In genomic region chr13:85629506-85630175, GRCm38 (mm10) we compare ENCODE assay signal across 10 mouse cellular contexts.
DNase-seq lines count a peak whose midpoint lies in the region; ATAC-seq lines count a peak whose summit lies in the region.
"Had no signal": no experiment of that assay in that cellular context is flagged by ENCODE, and none has a peak within 500 bp of the region (broad histone marks: within the 10 kb centered on the region; RNA-seq: fewer than 3 reads in every experiment).

No protein-coding gene starts in this region.

- H3K36me3 ChIP-seq in forebrain, embryonic 16.5 days (ENCODE audit: control insufficient read depth, insufficient read depth) = no peaks in the 10 kb centered on the region
- no peaks in the 10 kb centered on the region for H3K36me3 ChIP-seq in neural tube, embryonic 15.5 days
- no peaks in the 10 kb centered on the region for H3K36me3 ChIP-seq in hindbrain, embryonic 12.5 days
- H3K36me3 ChIP-seq: limb, embryonic 15.5 days had no signal

- 51% methylated on average over 4 of the region's 4 CpGs for WGBS in forebrain, embryonic 16.5 days
- 84% methylated on average over 4 of the region's 4 CpGs for WGBS in neural tube, embryonic 15.5 days
- WGBS in hindbrain, embryonic 12.5 days = 80% methylated on average over 4 of the region's 4 CpGs

- no peak overlapping the region for H3K4me3 ChIP-seq in forebrain, embryonic 16.5 days (replicated peaks; ENCODE audit: low read length)
- no peak overlapping the region for H3K4me3 ChIP-seq in neural tube, embryonic 15.5 days (replicated peaks)
- no peak overlapping the region for H3K4me3 ChIP-seq in hindbrain, embryonic 12.5 days
- H3K4me3 ChIP-seq: limb, embryonic 15.5 days had no signal

- peak overlapping the region; percentile 27 for H3K4me2 ChIP-seq in forebrain, embryonic 16.5 days (ENCODE audit: low read length)
- no peak overlapping the region for H3K4me2 ChIP-seq in neural tube, embryonic 15.5 days
- no peak overlapping the region for H3K4me2 ChIP-seq in hindbrain, embryonic 12.5 days (replicated peaks)
- H3K4me2 ChIP-seq: limb, embryonic 15.5 days had no signal

- DNase-seq in frontal cortex, postnatal 36 days (ENCODE audit: low spot score in 2 of 2) = peak; percentile 3 to 16
- no peak for DNase-seq in frontal cortex, postnatal 14 days (ENCODE audit: low spot score in 2 of 2)
- DNase-seq in Muller cell, postnatal 12 days (ENCODE audit: inconsistent ontology term) = peak; percentile 92
- peak; percentile 14 to 37 for DNase-seq in left cerebral cortex, postnatal 25 days (ENCODE audit: low spot score in 2 of 2)
- no peak for DNase-seq in thymus, postnatal 10 days (ENCODE audit: low spot score in 2 of 2)
- DNase-seq: cerebellum, adult 9-11 months had no signal

- no peak overlapping the region for H3K9ac ChIP-seq in forebrain, embryonic 16.5 days (replicated peaks; ENCODE audit: low read depth, low read length)
- no peak overlapping the region for H3K9ac ChIP-seq in neural tube, embryonic 15.5 days (replicated peaks)
- no peak overlapping the region for H3K9ac ChIP-seq in hindbrain, embryonic 12.5 days
- H3K9ac ChIP-seq: limb, embryonic 15.5 days had no signal

- no peak overlapping the region for H3K27ac ChIP-seq in forebrain, embryonic 16.5 days (ENCODE audit: low read length)
- no peak overlapping the region for H3K27ac ChIP-seq in neural tube, embryonic 15.5 days (replicated peaks)
- no peak overlapping the region for H3K27ac ChIP-seq in hindbrain, embryonic 12.5 days
- H3K27ac ChIP-seq: limb, embryonic 15.5 days had no signal

- 0 out of 2 replicates have a peak, but pooled peaks cover 3% of the 10 kb centered on the region for H3K4me1 ChIP-seq in forebrain, embryonic 16.5 days (replicated peaks; ENCODE audit: control insufficient read depth, insufficient read depth, low read length)
- no peaks in the 10 kb centered on the region for H3K4me1 ChIP-seq in neural tube, embryonic 15.5 days
- H3K4me1 ChIP-seq in hindbrain, embryonic 12.5 days = no peaks in the 10 kb centered on the region
- H3K4me1 ChIP-seq: limb, embryonic 15.5 days had no signal

- no peaks in the 10 kb centered on the region for H3K9me3 ChIP-seq in forebrain, embryonic 16.5 days (ENCODE audit: control insufficient read depth, low read length)
- no peaks in the 10 kb centered on the region for H3K9me3 ChIP-seq in neural tube, embryonic 15.5 days (replicated peaks)
- no peaks in the 10 kb centered on the region for H3K9me3 ChIP-seq in hindbrain, embryonic 12.5 days (replicated peaks)
- H3K9me3 ChIP-seq: limb, embryonic 15.5 days had no signal

- H3K27me3 ChIP-seq in forebrain, embryonic 16.5 days (replicated peaks; ENCODE audit: control insufficient read depth, insufficient read depth, low read length) = no peaks in the 10 kb centered on the region
- no peaks in the 10 kb centered on the region for H3K27me3 ChIP-seq in neural tube, embryonic 15.5 days (replicated peaks)
- H3K27me3 ChIP-seq in hindbrain, embryonic 12.5 days = no peaks in the 10 kb centered on the region
- H3K27me3 ChIP-seq: limb, embryonic 15.5 days had no signal

- intact Hi-C loops in left cerebral cortex, postnatal 25 days (cut with DNase I) = no loop called here

- peak; percentile 86 for ATAC-seq in forebrain, embryonic 16.5 days
- ATAC-seq in neural tube, embryonic 15.5 days (ENCODE audit: low FRiP score) = no peak
- no peak for ATAC-seq in hindbrain, embryonic 12.5 days (ENCODE audit: low FRiP score)

Comparison
In these comparisons a context has a peak if more than half of its experiments do, and no peak if none do; other contexts are left out.
1. DNase-seq: peak in frontal cortex, postnatal 36 days (2 of 2), Muller cell, postnatal 12 days (single experiment) and left cerebral cortex, postnatal 25 days (2 of 2); none in frontal cortex, postnatal 14 days (0 of 2) and thymus, postnatal 10 days (0 of 2).